Mouse (Mus musculus) thymus, postnatal 4 days (tissue): ENCODE measurements around the gene Pdia5.
A peak's percentile ranks its signal among the peaks of the same experiment; 100 is the strongest.

Experiments used
- DNase-seq: peaks from one replicate; pipeline ENCODE4 v3.0.0; 2021

Pdia5 gene

GRCm38 (mm10) chr16:35431608-35432007, 59.1 kb downstream of the Pdia5 start:
- no peak for DNase-seq

DNA sequence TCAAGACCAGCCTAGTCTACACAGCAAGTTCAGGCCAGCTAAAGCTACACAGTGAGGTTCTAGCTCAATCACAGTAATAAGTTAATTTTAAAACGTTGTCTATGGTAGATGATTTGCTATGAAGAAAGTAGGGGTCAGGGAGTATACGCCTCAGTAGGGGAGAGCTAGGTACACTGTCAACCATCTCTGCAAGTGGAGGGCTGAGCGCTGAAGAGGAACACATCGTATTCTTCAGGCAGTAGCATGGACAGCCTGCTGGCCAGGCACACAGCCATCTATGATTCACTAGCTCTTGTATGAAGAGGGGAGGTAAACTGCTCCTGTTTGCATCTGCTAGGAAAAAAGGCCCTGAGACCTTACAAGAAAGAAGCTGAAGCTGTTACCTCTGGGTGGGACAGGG, 65.7 kb downstream of the Pdia5 start:
- DNase-seq = no peak

DNA sequence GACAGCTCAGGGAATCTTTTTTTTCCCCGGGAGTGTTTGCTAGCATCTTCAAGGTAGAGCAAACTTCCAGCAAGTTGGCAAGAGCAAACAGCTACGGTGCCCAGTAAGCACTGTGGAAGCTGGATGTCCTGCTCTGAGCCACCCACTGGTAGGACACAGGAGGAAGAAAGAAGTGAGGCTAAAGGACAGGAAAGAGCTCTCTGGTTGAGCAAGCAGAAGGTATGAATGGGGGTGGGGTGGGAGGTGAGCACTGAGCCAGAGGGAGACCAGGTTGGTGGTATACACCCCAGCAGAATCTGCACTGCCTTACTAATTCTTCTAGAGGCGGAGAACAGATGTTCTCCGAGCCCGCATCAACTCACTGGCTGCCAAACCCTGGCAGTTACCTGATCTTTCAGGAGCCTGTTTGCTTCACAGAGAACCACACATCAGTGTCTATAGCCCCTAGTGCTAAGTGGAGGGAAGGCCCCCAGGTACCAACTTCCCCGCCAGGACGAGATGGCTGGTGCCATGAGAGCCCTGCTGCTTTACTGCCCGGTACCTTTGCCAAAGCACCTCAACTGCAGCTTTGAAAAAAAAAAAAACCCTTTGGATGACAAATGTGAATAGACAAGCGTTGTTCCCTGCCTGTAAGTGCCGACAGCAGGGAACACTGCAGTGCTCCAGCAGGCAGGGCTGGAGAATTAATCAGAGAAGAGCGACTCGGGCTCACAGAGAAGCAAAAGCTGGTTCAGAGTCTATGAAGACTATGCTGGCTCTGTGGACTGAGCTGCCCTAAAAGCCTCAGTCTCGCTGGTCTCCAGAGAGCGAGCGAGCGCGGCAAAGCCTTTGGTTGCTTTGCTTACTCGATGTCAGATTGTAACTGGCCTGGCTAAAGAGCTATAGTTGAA, 67.2 kb downstream of the Pdia5 start:
- DNase-seq = no peak

GRCm38 (mm10) chr16:35422705-35423104, 68.0 kb downstream of the Pdia5 start:
- no peak for DNase-seq

DNA sequence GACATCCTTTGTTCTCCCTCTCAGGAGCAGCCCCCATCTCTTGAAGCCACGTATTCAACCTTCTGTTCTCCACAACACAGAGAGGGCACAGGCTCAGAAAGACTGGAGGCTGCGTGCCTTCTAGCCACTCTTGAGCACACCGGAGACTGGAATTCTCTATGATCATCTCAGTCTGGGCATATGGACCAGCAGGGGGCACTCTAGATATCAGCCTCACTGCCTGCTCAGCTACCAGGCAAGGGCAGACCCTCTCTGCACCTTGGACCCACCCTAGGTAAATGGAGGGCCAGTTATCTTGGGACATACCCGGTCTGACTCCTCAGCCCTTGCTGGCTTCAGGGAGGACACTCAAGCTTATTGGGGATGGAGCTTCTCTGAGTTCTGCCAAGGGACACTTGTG, 68.5 kb downstream of the Pdia5 start:
- peak; percentile 45 for DNase-seq

GRCm38 (mm10) chr16:35414616-35415015, 76.1 kb downstream of the Pdia5 start:
- no peak for DNase-seq

GRCm38 (mm10) chr16:35406706-35407105, 84.0 kb downstream of the Pdia5 start:
- DNase-seq = no peak

GRCm38 (mm10) chr16:35406166-35406565, 84.5 kb downstream of the Pdia5 start:
- DNase-seq = no peak

- no peak for DNase-seq
Observed at GRCm38 (mm10) chr16:35405348-35406080, 85.2 kb downstream of the Pdia5 start.

DNA sequence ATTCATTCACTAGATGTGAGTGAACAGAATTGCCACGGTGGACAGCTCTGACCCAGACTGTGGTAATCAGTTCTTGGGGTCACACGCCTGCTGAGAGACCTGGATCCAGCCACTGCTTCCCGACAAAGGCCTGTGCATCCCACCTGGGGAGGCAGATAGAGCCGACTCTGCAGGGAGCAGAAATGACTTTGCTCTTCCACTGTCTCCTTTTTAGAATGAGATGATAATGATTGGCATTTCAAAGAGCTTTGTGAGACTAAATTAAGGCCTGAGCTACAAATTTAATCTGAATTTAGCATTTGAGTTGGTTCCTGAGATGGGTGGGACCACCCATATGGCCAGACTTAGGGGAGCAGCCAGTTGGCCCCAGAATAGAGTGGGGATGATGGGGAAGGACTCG, 85.8 kb downstream of the Pdia5 start:
- no peak for DNase-seq

- DNase-seq = no peak
Observed at GRCm38 (mm10) chr16:35403891-35404290, 86.8 kb downstream of the Pdia5 start.

DNA sequence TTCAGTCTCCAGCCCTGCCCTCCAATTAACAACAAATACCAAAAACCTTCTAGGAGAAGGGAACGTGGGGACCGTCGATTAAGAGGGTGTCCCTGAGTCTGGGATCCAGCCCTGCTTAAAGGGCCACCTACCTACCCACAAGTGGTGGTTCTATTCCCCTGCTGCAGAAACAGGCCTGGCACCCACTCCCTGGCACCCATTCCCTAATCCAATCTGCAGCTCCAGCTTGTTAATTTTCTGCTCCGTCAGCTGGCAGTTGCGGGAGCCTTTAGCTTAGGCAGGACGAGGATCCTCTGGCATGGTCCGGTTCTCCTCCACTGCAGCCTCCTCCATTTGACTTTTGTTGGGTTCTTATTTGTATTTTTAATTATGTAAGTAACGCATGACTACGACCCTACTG, 87.3 kb downstream of the Pdia5 start:
- DNase-seq = no peak

DNA sequence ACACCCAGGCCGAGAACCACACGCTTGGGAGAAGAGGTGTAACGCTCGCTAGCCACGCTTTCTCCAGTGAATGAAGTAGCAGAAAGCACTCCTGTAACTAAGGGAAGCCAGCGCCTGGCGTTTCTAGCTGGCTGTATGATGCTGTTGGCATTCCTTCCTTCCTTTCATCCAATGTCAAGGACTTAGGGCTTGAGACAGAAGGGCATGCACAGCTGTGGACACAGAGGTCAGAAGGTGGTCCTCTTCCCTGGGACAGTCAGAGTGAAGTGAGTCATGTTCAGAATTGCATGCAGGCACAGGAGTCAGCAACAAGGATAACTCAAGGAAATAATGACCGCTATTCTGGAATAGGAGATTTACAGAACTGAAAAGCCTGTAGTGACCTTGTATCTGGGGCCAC, 97.9 kb downstream of the Pdia5 start:
- no peak for DNase-seq

DNA sequence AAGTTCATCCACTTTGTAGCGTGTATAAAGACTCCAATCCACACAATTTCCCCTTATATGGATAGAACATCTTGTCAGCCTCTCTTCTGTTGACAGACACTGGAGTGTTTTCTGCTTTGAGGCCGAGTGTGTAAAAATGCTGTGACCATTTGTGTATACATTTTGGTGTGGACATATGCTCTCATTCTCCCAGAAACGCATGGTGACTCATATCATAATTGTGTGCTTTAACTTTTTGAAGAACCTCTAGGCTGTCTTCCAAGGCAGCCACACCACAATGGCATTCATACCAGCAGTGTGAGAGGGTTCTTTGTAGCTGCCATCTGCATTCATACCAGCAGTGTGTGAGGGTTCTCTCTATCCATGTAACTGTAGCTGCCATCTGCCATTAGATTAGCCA, 105.0 kb downstream of the Pdia5 start:
- DNase-seq = no peak

DNA sequence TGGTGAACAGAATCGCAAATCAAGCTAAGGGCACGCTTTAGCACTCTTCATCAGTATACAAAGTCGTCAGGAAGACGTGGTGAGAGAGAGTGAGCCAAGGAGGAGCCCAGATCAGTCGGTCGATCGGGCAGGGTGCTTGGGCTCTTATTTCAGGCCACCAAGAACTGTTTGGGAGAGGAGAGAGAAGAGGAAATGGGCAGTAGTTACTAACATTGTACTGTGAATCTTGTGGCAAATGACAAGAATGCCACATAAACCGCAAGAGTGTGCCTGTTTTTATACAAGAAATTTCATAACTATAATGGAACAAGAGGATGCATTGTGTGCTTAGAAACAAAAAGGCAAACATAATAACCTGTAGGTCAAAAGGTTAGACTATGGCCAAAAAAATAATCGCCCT, 110.6 kb downstream of the Pdia5 start:
- no peak for DNase-seq

- DNase-seq = no peak
Observed at GRCm38 (mm10) chr16:35379344-35379743, 111.3 kb downstream of the Pdia5 start.

GRCm38 (mm10) chr16:35364063-35364428, 126.6 kb downstream of the Pdia5 start:
- no peak for DNase-seq

DNA sequence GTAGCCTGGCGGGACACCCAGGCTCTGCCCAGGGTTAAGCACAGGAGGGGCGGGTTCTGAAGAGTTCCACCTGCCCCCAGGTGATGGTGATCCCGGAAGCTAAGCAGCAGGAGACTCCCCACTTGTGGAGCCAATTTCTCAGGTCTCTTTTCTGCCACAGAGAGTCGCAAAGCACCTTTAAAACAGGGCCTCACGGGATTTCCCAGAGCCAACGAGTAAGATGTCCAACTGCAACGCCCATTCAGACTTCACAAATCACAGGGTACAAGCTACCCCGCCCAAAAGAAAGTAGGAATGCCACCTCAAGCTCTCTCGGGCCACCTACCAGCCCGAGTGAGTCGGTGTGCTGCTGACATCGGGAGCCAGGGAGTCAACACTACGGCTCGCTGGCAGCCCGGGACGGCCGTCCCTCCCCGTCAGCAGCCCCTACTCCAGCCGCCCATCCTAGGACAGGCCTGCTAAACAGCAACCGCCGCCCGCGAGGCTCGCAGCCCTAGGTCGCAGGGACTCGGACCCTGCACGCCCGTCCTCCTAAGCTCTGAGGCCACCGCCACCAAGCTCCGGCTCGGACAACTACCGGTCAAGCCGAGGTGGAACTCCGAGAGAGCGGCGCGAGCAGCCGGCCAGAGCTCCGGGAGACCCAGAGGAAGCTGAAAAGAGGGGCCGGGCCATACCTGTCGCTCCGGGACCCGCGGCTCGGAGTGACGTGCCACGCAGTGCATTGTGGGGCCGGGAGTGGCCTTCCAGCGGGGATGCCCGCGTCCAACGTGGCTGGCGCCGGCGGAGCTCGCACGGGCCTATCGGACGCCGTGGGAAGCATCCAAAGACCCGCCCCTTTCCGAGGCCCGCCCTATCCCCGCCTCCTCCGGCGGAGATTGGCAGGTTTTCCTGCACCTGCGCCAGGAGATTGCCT, 127.3 kb downstream of the Pdia5 start, which contains the start of gene Sec22a:
Gene Sec22a (minus strand): TSS at position 769 of the 913 bp plus-strand sequence.
- peak; percentile 95 for DNase-seq

GRCm38 (mm10) chr16:35362221-35362620, 128.5 kb downstream of the Pdia5 start:
- DNase-seq = no peak

DNA sequence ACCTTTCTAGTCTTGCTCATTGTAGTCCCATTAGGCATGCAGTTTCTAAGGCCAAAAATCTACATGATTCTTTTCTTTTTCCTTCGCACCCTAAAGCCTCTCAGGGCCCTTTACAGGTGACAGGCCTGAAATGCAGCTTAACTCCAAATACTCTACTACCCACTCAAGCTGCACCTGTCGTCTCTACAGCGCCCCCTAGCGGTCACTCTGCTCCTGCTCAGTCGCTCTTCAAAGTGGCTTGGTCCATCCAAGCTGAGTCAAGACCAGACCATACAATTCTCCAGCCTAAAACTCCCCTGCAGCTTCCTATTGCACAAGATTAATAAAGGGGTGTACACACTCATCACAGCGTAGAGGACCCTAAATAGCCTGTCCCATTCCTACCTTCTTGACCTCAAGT, 130.1 kb downstream of the Pdia5 start:
- peak; percentile 89 for DNase-seq

DNA sequence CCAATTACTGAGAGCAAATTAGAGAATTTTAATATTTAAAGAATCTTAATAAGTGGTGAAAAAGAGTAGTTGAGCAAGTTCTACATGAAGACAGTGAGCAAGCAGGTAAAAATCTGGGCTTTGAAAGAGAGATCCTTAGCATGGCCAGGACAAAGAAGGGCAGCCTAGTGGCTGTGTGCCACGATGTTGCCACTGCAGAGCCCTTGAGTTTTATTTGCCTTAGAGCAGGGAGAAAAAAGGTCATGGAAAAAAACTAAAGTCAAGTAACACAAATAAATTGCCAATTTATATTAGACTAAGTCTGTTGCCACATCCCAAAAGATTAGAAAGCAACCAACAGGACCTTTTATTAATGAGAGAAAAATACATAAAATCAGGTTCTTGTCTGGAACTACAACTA, 133.2 kb downstream of the Pdia5 start:
- no peak for DNase-seq
